Mouse (Mus musculus) testis, adult 2 months (tissue): Measurements from ENCODE around the gene Lrrc8b. TPM values are rescaled to one million over a fixed set of nuclear protein-coding genes. Genes with fewer than 3 reads are reported as not detected.

Source experiments
- H3K27ac ChIP-seq: fragments of 200-500 bp; 2 replicates; pipeline ENCODE4 v1.5.1; 2012; ENCODE audit warnings: low read depth, low read length; ENCODE audit not compliant: control insufficient read depth, insufficient read depth
- H3K27me3 ChIP-seq: fragments of 200-500 bp; 2 replicates; pipeline ENCODE4 v1.6.1; 2012; ENCODE audit warnings: mild to moderate bottlenecking, low read length, moderate library complexity; ENCODE audit not compliant: control insufficient read depth, insufficient read depth
- H3K36me3 ChIP-seq: fragments of 200-500 bp; 2 replicates; pipeline ENCODE4 v1.6.1; 2012; ENCODE audit warnings: mild to moderate bottlenecking, low read length; ENCODE audit not compliant: control insufficient read depth, insufficient read depth
- H3K4me1 ChIP-seq: fragments of 200-500 bp; 2 replicates; pipeline ENCODE4 v1.6.1; 2012; ENCODE audit warnings: low read length; ENCODE audit not compliant: control insufficient read depth, insufficient read depth
- H3K4me3 ChIP-seq: fragments of 200-500 bp; 2 replicates; pipeline ENCODE4 v1.5.1; 2012; ENCODE audit warnings: low read depth, mild to moderate bottlenecking, low read length, moderate library complexity, mixed read lengths; ENCODE audit not compliant: control insufficient read depth
- CTCF ChIP-seq: fragments of 200-500 bp; IDR thresholded peaks from 2 replicates; pipeline ENCODE4 v1.5.1; 2012; ENCODE audit warnings: low read depth, mild to moderate bottlenecking, inconsistent platforms, low read length, moderate library complexity; ENCODE audit not compliant: control insufficient read depth, insufficient read depth, insufficient replicate concordance
- POLR2A ChIP-seq: fragments of 200-500 bp; IDR thresholded peaks from 2 replicates; pipeline ENCODE4 v1.6.1; 2012; ENCODE audit warnings: low read depth, mild to moderate bottlenecking, inconsistent platforms, low read length, moderate library complexity; ENCODE audit not compliant: control insufficient read depth
- polyA plus RNA-seq: library from polyadenylated mRNA; depleted of rRNA; stranded (reverse); fragments of >200 nt; gene quantifications from 2 replicates; pipeline ENCODE4 v1.2.3, GENCODE M21; 2012

Lrrc8b gene
- polyA plus RNA-seq, 1 experiment = 336 TPM

- H3K36me3 ChIP-seq = no peaks in the 10 kb centered on the region
- H3K27ac ChIP-seq = no peak overlapping the region
- H3K4me3 ChIP-seq = no peak overlapping the region
- no peaks in the 10 kb centered on the region for H3K4me1 ChIP-seq
- H3K27me3 ChIP-seq = no peaks in the 10 kb centered on the region
- TF ChIP-seq CTCF (no peak), POLR2A (no peak)
Measured at GRCm38 (mm10) chr5:105465550-105465949, 50.0 kb downstream of the Lrrc8b start.

DNA sequence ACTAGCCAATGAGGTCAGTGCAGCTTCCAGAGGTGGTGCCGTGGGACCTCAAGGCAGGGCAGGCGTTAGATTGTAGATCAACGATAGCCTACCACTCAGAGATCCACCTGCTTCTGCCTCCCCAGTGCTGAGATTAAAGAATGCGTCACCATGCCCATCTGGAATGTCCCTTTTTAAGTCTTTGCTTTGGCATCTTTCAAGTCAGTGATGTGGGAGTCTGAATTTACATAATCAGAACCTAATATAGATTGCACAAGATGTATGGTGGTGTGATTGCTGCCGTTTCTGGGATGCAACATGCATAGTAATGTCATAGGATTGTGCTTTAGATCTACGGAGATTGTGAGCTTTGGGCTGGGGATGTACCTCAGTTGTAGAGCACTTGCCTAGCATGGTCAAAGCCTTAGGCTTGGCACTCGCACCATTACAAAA lies 50.9 kb downstream of the Lrrc8b start:
- Histone ChIP-seq H3K27me3 (no peaks in the 10 kb centered on the region), H3K36me3 (no peaks in the 10 kb centered on the region), H3K4me1 (no peaks in the 10 kb centered on the region), H3K4me3 (no peak overlapping the region), H3K27ac (no peak overlapping the region)
- no peak for TF ChIP-seq CTCF
- TF ChIP-seq POLR2A = no peak

DNA sequence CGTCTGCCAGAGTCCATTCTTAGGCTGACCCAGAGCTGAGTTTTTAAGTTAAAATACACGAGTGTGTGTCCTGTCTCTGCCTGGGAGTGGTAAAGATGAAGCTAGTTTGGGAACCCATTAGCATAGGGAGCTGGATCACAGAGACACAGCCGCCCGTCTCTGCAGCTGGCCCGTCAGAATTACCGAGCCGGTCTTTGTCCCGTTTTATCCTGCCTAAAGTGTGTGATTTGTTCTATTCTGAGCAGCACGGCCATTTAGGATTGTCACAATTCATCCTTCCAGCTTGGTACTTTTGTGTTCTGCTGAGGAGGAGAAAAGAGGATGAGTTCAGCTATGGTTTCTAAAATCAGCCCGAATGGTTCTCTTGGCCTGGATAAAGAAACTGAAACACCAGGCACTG lies 51.7 kb downstream of the Lrrc8b start:
- Histone ChIP-seq H3K4me3 (no peak overlapping the region), H3K4me1 (no peaks in the 10 kb centered on the region), H3K27me3 (no peaks in the 10 kb centered on the region), H3K36me3 (no peaks in the 10 kb centered on the region), H3K27ac (no peak overlapping the region)
- TF ChIP-seq POLR2A (no peak), CTCF (no peak)

DNA sequence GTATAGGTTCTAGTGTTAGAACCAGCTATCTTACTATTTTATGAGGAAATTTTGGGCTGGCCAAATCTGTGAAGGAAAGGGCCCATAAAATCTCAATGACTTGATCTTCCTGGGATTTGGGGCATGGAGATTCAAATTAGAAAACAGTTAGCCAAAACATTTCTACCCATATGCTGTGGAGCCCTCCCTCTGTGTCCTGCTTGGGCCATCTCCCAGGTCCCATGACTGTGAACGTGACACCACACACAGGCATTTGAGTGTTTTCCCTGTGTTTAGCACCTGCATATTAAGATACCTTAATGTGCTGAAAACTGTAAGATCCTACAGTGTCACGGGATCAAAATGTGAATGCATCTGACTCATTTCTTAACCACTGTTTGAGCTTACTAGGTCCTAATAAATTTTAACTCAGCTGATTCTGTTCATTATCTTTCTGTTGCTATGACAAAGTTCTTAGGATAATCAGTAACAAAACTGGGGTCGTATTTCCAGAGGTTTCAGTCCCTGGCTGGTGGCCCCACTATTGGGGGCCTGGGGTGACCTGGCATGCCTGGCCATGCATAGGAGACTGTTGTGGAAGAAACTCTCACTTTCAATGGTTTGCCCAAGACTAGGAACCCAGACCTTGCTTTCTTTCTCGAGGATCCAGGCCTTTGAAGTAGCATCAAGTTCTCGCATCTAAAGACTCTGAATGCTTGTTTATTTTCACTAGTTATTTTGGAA lies 57.6 kb downstream of the Lrrc8b start:
- no peaks in the 10 kb centered on the region for H3K27me3 ChIP-seq
- no peak overlapping the region for H3K27ac ChIP-seq
- no peak overlapping the region for H3K4me3 ChIP-seq
- no peaks in the 10 kb centered on the region for H3K36me3 ChIP-seq
- no peak for TF ChIP-seq POLR2A
- no peak for TF ChIP-seq CTCF
- no peaks in the 10 kb centered on the region for H3K4me1 ChIP-seq

- Histone ChIP-seq H3K4me3 (no peak overlapping the region), H3K36me3 (no peaks in the 10 kb centered on the region), H3K4me1 (peaks cover 12% of the 10 kb centered on the region), H3K27me3 (no peaks in the 10 kb centered on the region), H3K27ac (no peak overlapping the region)
- TF ChIP-seq CTCF = no peak
- no peak for TF ChIP-seq POLR2A
Measured at GRCm38 (mm10) chr5:105477527-105477926, 62.0 kb downstream of the Lrrc8b start.

- Histone ChIP-seq H3K4me3 (peak overlapping the region; percentile 80), H3K27me3 (no peaks in the 10 kb centered on the region), H3K4me1 (peaks cover 12% of the 10 kb centered on the region), H3K27ac (no peak overlapping the region), H3K36me3 (no peaks in the 10 kb centered on the region)
- TF ChIP-seq POLR2A = no peak
- no peak for TF ChIP-seq CTCF
Measured at GRCm38 (mm10) chr5:105479673-105480072, 64.1 kb downstream of the Lrrc8b start.

DNA sequence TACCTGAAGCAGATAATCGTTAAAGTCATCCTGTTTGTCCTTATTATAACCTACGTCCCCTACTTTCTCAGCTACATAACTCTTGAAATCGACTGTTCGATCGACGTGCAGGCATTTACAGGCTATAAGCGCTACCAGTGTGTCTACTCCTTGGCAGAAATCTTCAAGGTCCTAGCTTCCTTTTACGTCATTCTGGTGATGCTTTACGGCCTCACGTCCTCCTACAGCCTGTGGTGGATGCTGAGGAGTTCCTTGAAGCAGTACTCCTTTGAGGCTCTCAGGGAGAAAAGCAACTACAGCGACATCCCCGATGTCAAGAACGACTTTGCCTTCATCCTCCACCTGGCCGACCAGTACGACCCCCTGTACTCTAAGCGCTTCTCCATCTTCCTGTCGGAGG lies 65.0 kb downstream of the Lrrc8b start:
- peaks cover 12% of the 10 kb centered on the region for H3K4me1 ChIP-seq
- H3K27me3 ChIP-seq = no peaks in the 10 kb centered on the region
- no peaks in the 10 kb centered on the region for H3K36me3 ChIP-seq
- no peak for TF ChIP-seq CTCF
- TF ChIP-seq POLR2A = no peak
- peak overlapping the region; percentile 80 for H3K4me3 ChIP-seq
- H3K27ac ChIP-seq = no peak overlapping the region
